ENCODE assay signal across 13 mouse cellular contexts in genomic region chr5:150996586-150996985, GRCm38 (mm10). TPM values are rescaled to one million over a fixed set of nuclear protein-coding genes. Genes with fewer than 3 reads are reported as not detected.
DNase-seq lines count a peak whose midpoint lies in the region; ATAC-seq lines count a peak whose summit lies in the region.
"Had no signal": no experiment of that assay in that cellular context is flagged by ENCODE, and none has a peak within 500 bp of the region (broad histone marks: within the 10 kb centered on the region; RNA-seq: fewer than 3 reads in every experiment).

No protein-coding gene starts in this region.

- no peak overlapping the region for H3K4me2 ChIP-seq in intestine, embryonic 16.5 days (ENCODE audit: low read depth, low read length)

- H3K27me3 ChIP-seq in intestine, embryonic 16.5 days (replicated peaks; ENCODE audit: control insufficient read depth, insufficient read depth, low read length), result no peaks in the 10 kb centered on the region

- H3K36me3 ChIP-seq in intestine, embryonic 16.5 days (ENCODE audit: control insufficient read depth, insufficient read depth, low read length), result no peaks in the 10 kb centered on the region

- intact Hi-C loops in left cerebral cortex, postnatal 14 days (cut with DNase I), result no loop called here
- intact Hi-C loops in gastrocnemius, postnatal 36 days (cut with DNase I), result no loop called here

- no peak overlapping the region for H3K27ac ChIP-seq in intestine, embryonic 16.5 days (ENCODE audit: low read length)

- ATAC-seq in intestine, embryonic 16.5 days, result 0 out of 2 replicates have a peak, but pooled peaks have one; percentile 18
- ATAC-seq: forebrain, embryonic 16.5 days had no signal

- H3K4me1 ChIP-seq in intestine, embryonic 16.5 days (ENCODE audit: control insufficient read depth, insufficient read depth, low read length), result no peaks in the 10 kb centered on the region

- peak; percentile 19 to 36 for DNase-seq in left cerebral cortex, adult 18-20 months (ENCODE audit: low spot score in 2 of 2)
- DNase-seq in left cerebral cortex, postnatal 14 days (ENCODE audit: low spot score in 2 of 2), result no peak
- DNase-seq in MN1 (ENCODE audit: low spot score), result peak; percentile 47
- DNase-seq in adrenal gland, postnatal 10 days, result peak; percentile 21
- DNase-seq in cerebellum, postnatal 4 days (ENCODE audit: low spot score in 2 of 2), result no peak
- DNase-seq in gastrocnemius, postnatal 36 days, result no peak
- DNase-seq: heart, postnatal 36 days; kidney, adult 11 months; layer of hippocampus, adult 9-11 months; midbrain, embryonic 14.5 days; thymus, postnatal 25 days had no signal

- H3K4me3 ChIP-seq in intestine, embryonic 16.5 days (ENCODE audit: low read length), result no peak overlapping the region

- 46% methylated on average over 2 of the region's 2 CpGs for WGBS in intestine, embryonic 16.5 days

- H3K9me3 ChIP-seq in intestine, embryonic 16.5 days (ENCODE audit: control insufficient read depth, low read length), result no peaks in the 10 kb centered on the region

- H3K9ac ChIP-seq in intestine, embryonic 16.5 days (ENCODE audit: low read depth, low read length), result no peak overlapping the region

RNA-seq across cellular contexts. Expression of gene Kl, which starts 44.2 kb away (rescaled TPM):
- total RNA-seq in left cerebral cortex, adult 18-20 months (2021), result 1 to 10 TPM; 2.7 to 3.0 TPM
- total RNA-seq in left cerebral cortex, postnatal 14 days (2021), result 1 to 10 TPM; 2.9 to 3.3 TPM
- total RNA-seq in adrenal gland, postnatal 10 days (2021), result under 1 TPM; 0.24 TPM
- polyA plus RNA-seq in intestine, embryonic 16.5 days (2015; fragmentation: Nextera tagmentation; extraction: Ambion mirVana), result 0.04 TPM in 2 replicates
- under 1 TPM; 0.32 to 0.51 TPM for total RNA-seq in gastrocnemius, postnatal 36 days (2021)

Comparison
In these comparisons a context has a peak if more than half of its experiments do, and no peak if none do; other contexts are left out.
1. DNase-seq: peak in left cerebral cortex, adult 18-20 months (2 of 2), MN1 (single experiment) and adrenal gland, postnatal 10 days (single experiment); none in left cerebral cortex, postnatal 14 days (0 of 2), cerebellum, postnatal 4 days (0 of 2) and gastrocnemius, postnatal 36 days (0 of 2).